Mouse (Mus musculus) myocyte (in vitro differentiated cells): Measurements from ENCODE around the gene Ptpn23. TPM values are rescaled to one million over a fixed set of nuclear protein-coding genes. Genes with fewer than 3 reads are reported as not detected.

Experiments
- H3K27me3 ChIP-seq: one replicate; pipeline ENCODE4 v1.6.1; 2011; ENCODE audit not compliant: control insufficient read depth, insufficient read depth, insufficient read length
- H3K36me3 ChIP-seq: one replicate; pipeline ENCODE4 v1.6.1; 2011; ENCODE audit not compliant: control insufficient read depth, insufficient read depth
- H3K4me2 ChIP-seq: one replicate; pipeline ENCODE4 v1.6.1; 2011; ENCODE audit warnings: low read depth, control low read depth
- H3K4me3 ChIP-seq: one replicate; pipeline ENCODE4 v1.5.1; 2011; ENCODE audit warnings: mild to moderate bottlenecking, control low read depth, moderate library complexity
- H3K79me2 ChIP-seq: one replicate; pipeline ENCODE4 v1.6.1; 2011; ENCODE audit not compliant: control insufficient read depth, insufficient read depth
- H3ac ChIP-seq: one replicate; pipeline ENCODE4 v1.6.1; 2011; ENCODE audit not compliant: control insufficient read depth, insufficient read length
- CEBPB ChIP-seq: IDR thresholded peaks from 2 replicates; pipeline ENCODE4 v1.6.1; 2011; ENCODE audit warnings: mild to moderate bottlenecking, moderate library complexity; ENCODE audit not compliant: poor library complexity, insufficient read depth, severe bottlenecking
- E2F4 ChIP-seq: IDR thresholded peaks from one replicate; pipeline ENCODE4 v1.6.1; 2011; ENCODE audit warnings: mild to moderate bottlenecking, control low read depth, moderate library complexity; ENCODE audit not compliant: insufficient read depth
- MAX ChIP-seq: IDR thresholded peaks from one replicate; pipeline ENCODE4 v1.6.1; 2011; ENCODE audit warnings: low read depth, mild to moderate bottlenecking, control low read depth
- MYOD1 ChIP-seq, 3 experiments: IDR thresholded peaks; one replicate each; pipeline ENCODE4 v1.6.1; 2011; ENCODE audit warnings: control low read depth in 2 of 3, low read depth in 2 of 3, mild to moderate bottlenecking in 2 of 3, moderate library complexity in 1 of 3; ENCODE audit not compliant: insufficient read length in 2 of 3, control insufficient read depth in 1 of 3
- MYOG ChIP-seq, 3 experiments: IDR thresholded peaks; one replicate each; pipeline ENCODE4 v1.6.1; 2011; ENCODE audit warnings: control low read depth in 2 of 3, low read depth in 2 of 3, mild to moderate bottlenecking in 2 of 3; ENCODE audit not compliant: insufficient read length in 2 of 3, control insufficient read depth in 1 of 3, insufficient read depth in 1 of 3
- POLR2A ChIP-seq: IDR thresholded peaks from one replicate; pipeline ENCODE4 v1.6.1; 2011; ENCODE audit warnings: low read depth, mild to moderate bottlenecking, control low read depth, moderate library complexity; ENCODE audit not compliant: insufficient read length
- POLR2AphosphoS2 ChIP-seq: IDR thresholded peaks from one replicate; pipeline ENCODE4 v1.6.1; 2011; ENCODE audit warnings: low read depth, control low read depth; ENCODE audit not compliant: insufficient read length
- REST ChIP-seq: IDR thresholded peaks from one replicate; pipeline ENCODE4 v1.6.1; 2011; ENCODE audit warnings: mild to moderate bottlenecking, control low read depth, moderate library complexity; ENCODE audit not compliant: insufficient read depth, insufficient read length
- SRF ChIP-seq: IDR thresholded peaks from one replicate; pipeline ENCODE4 v1.6.1; 2011; ENCODE audit warnings: low read depth; ENCODE audit not compliant: control insufficient read depth, insufficient read length
- TCF12 ChIP-seq: IDR thresholded peaks from one replicate; pipeline ENCODE4 v1.6.1; 2011; ENCODE audit warnings: mild to moderate bottlenecking, control low read depth; ENCODE audit not compliant: poor library complexity, insufficient read depth, severe bottlenecking
- TCF3 ChIP-seq: IDR thresholded peaks from one replicate; pipeline ENCODE4 v1.6.1; 2011; ENCODE audit warnings: low read depth, control low read depth; ENCODE audit not compliant: insufficient read length
- USF1 ChIP-seq: IDR thresholded peaks from one replicate; pipeline ENCODE4 v1.6.1; 2011; ENCODE audit warnings: low read depth, mild to moderate bottlenecking, control low read depth, moderate library complexity
- polyA plus RNA-seq: library from polyadenylated mRNA; unstranded; fragments of >200 nt; fragmentation: generic; extraction: Trizol; gene quantifications from one replicate; pipeline ENCODE4 v1.2.1, GENCODE M21; 2012; ENCODE audit warnings: missing spikeins

Ptpn23 gene
- polyA plus RNA-seq, 1 experiment, result 36.0 TPM

GRCm38 (mm10) chr9:110358341-110358740 lies 49.7 kb downstream of the Ptpn23 start:
- H3K4me3 ChIP-seq, result no peak overlapping the region
- no peak overlapping the region for H3K4me2 ChIP-seq
- TF ChIP-seq E2F4 (no peak), TCF3 (no peak), POLR2AphosphoS2 (no peak), TCF12 (no peak), POLR2A (no peak), SRF (no peak), USF1 (no peak), REST (no peak), MYOG (IDR thresholded peaks at IDR 0.05; ENCODE audit: control insufficient read depth in 1 of 3, insufficient read depth in 1 of 3, insufficient read length in 2 of 3, low read depth in 2 of 3) (no peak), MAX (no peak), CEBPB (no peak), MYOD1 (IDR thresholded peaks at IDR 0.05; ENCODE audit: control insufficient read depth in 1 of 3, insufficient read length in 2 of 3, low read depth in 2 of 3) (no peak)
- H3K27me3 ChIP-seq, result no peaks in the 10 kb centered on the region
- H3ac ChIP-seq, result no peak overlapping the region
- H3K36me3 ChIP-seq, result peaks cover 3% of the 10 kb centered on the region
- no peaks in the 10 kb centered on the region for H3K79me2 ChIP-seq

GRCm38 (mm10) chr9:110351932-110352632 lies 55.9 kb downstream of the Ptpn23 start:
- H3K36me3 ChIP-seq, result no peaks in the 10 kb centered on the region
- TF ChIP-seq MAX (no peak), MYOD1 (IDR thresholded peaks at IDR 0.05; ENCODE audit: control insufficient read depth in 1 of 3, insufficient read length in 2 of 3, low read depth in 2 of 3) (no peak), SRF (no peak), REST (no peak)
- H3ac ChIP-seq, result no peak overlapping the region
- no peak overlapping the region for H3K4me3 ChIP-seq
- no peaks in the 10 kb centered on the region for H3K27me3 ChIP-seq
- H3K4me2 ChIP-seq, result no peak overlapping the region
- no peaks in the 10 kb centered on the region for H3K79me2 ChIP-seq

DNA sequence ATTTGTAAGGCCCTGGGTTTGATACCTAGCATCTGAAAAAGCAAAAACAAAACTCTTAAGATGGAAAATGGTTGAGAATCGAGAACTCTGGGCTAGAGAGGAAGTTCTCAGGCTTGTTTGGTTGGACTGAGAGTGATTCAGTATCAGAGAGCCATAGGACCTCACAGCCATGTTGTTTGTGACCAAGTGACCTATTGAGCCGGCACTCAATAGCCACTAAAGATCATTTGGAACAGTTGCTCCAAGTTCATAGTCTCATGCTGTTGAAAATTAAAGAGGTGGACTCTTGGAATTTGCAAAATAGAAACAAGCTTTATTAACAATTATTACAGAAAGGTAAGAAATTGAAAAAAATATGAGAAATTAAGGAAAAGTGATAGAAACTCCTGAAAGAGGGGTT lies 56.7 kb downstream of the Ptpn23 start:
- Histone ChIP-seq H3K27me3 (no peaks in the 10 kb centered on the region), H3K36me3 (no peaks in the 10 kb centered on the region), H3K4me3 (no peak overlapping the region), H3K79me2 (no peaks in the 10 kb centered on the region), H3ac (no peak overlapping the region), H3K4me2 (no peak overlapping the region)
- no peak for TF ChIP-seq CEBPB

- no peaks in the 10 kb centered on the region for H3K36me3 ChIP-seq
- H3K79me2 ChIP-seq, result no peaks in the 10 kb centered on the region
- no peak overlapping the region for H3K4me2 ChIP-seq
- H3K27me3 ChIP-seq, result no peaks in the 10 kb centered on the region
- H3ac ChIP-seq, result no peak overlapping the region
- TF ChIP-seq CEBPB, result no peak
- TF ChIP-seq SRF, result no peak
- no peak for TF ChIP-seq E2F4
- no peak for TF ChIP-seq POLR2AphosphoS2
- TF ChIP-seq USF1, result no peak
- TF ChIP-seq MYOD1 (IDR thresholded peaks at IDR 0.05; ENCODE audit: control insufficient read depth in 1 of 3, insufficient read length in 2 of 3, low read depth in 2 of 3), result no peak
- no peak for TF ChIP-seq TCF12
- no peak for TF ChIP-seq MYOG (IDR thresholded peaks at IDR 0.05; ENCODE audit: control insufficient read depth in 1 of 3, insufficient read depth in 1 of 3, insufficient read length in 2 of 3, low read depth in 2 of 3)
- no peak for TF ChIP-seq MAX
- no peak for TF ChIP-seq POLR2A
- no peak for TF ChIP-seq TCF3
- no peak overlapping the region for H3K4me3 ChIP-seq
Measured at GRCm38 (mm10) chr9:110350612-110351011, 57.4 kb downstream of the Ptpn23 start.

GRCm38 (mm10) chr9:110350188-110350587 lies 57.8 kb downstream of the Ptpn23 start:
- Histone ChIP-seq H3ac (no peak overlapping the region), H3K4me3 (no peak overlapping the region), H3K79me2 (no peaks in the 10 kb centered on the region), H3K36me3 (no peaks in the 10 kb centered on the region), H3K27me3 (no peaks in the 10 kb centered on the region), H3K4me2 (no peak overlapping the region)
- TF ChIP-seq E2F4 (no peak), MYOG (IDR thresholded peaks at IDR 0.05; ENCODE audit: control insufficient read depth in 1 of 3, insufficient read depth in 1 of 3, insufficient read length in 2 of 3, low read depth in 2 of 3) (no peak), MAX (no peak), POLR2AphosphoS2 (no peak), SRF (no peak), REST (no peak), TCF3 (no peak), USF1 (no peak), TCF12 (no peak), MYOD1 (IDR thresholded peaks at IDR 0.05; ENCODE audit: control insufficient read depth in 1 of 3, insufficient read length in 2 of 3, low read depth in 2 of 3) (no peak), POLR2A (no peak), CEBPB (no peak)
